Mouse (Mus musculus) mouse embryonic stem cell (cell line): ENCODE measurements around the gene Olfr859.
"Not testable (repeated sequence)": the region's sequence is repeated elsewhere in the genome, so short reads cannot be mapped to it uniquely, and the experiment has no call there.

Experiments
- in situ Hi-C, 2 experiments: fragments of 300-500 bp; cut with MboI; formaldehyde crosslinking; loops; 1 replicate in 1 of 2; 3 replicates in 1 of 2; pipeline ENCODE4 v1.14.3; 2019 to 2020; ENCODE audit warnings: low sequenced_read_pairs in 2 of 2, low pct_unique_long_range_greater_than_20kb in 1 of 2, mixed read lengths in 1 of 2; ENCODE audit not compliant: unreplicated experiment in 1 of 2

The Olfr859 gene

GRCm38 (mm10) chr9:19804606-19805005, at the start of gene Olfr859:
Olfr859 (plus strand) TSS chr9:19804906.
- in situ Hi-C loops = not testable (repeated sequence)

- in situ Hi-C loops = no loop called here
These were observed 35.6 kb upstream of the Olfr859 start for GRCm38 (mm10) chr9:19769136-19769535.

- in situ Hi-C loops = no loop called here
These were observed 35.0 kb upstream of the Olfr859 start for GRCm38 (mm10) chr9:19769701-19770100.

GRCm38 (mm10) chr9:19779983-19780382, 24.7 kb upstream of the Olfr859 start, which contains the start of gene Olfr58:
Olfr58 (plus strand) TSS chr9:19780283.
- in situ Hi-C loops = no loop called here

GRCm38 (mm10) chr9:19803000-19803399, 1.7 kb upstream of the Olfr859 start:
- in situ Hi-C loops = no loop called here

GRCm38 (mm10) chr9:19849647-19850046, 44.9 kb downstream of the Olfr859 start, which contains the start of gene Olfr860:
Olfr860 (minus strand) TSS chr9:19849747.
- in situ Hi-C loops = no loop called here
